Mouse (Mus musculus) liver, adult (tissue): ENCODE results near the gene Adam1a.

Source experiments
- GATA4 ChIP-seq: IDR thresholded peaks from 2 replicates; pipeline ENCODE4 v1.6.1; 2014; ENCODE audit warnings: mild to moderate bottlenecking, low read length; ENCODE audit not compliant: insufficient replicate concordance

Gene Adam1a

GRCm38 (mm10) chr5:121535116-121535515 lies 10.2 kb downstream of the Adam1a start:
- TF ChIP-seq GATA4 = no peak

GRCm38 (mm10) chr5:121534521-121534920 lies 10.8 kb downstream of the Adam1a start:
- TF ChIP-seq GATA4 = no peak

- no peak for TF ChIP-seq GATA4
Measured at GRCm38 (mm10) chr5:121526961-121527360, 18.3 kb downstream of the Adam1a start.

GRCm38 (mm10) chr5:121526526-121526925 lies 18.8 kb downstream of the Adam1a start:
- no peak for TF ChIP-seq GATA4

GRCm38 (mm10) chr5:121525774-121526450 lies 19.4 kb downstream of the Adam1a start:
- no peak for TF ChIP-seq GATA4

- TF ChIP-seq GATA4 = no peak
Measured at GRCm38 (mm10) chr5:121518983-121519382, 26.3 kb downstream of the Adam1a start.

GRCm38 (mm10) chr5:121510009-121510408 lies 35.3 kb downstream of the Adam1a start:
- no peak for TF ChIP-seq GATA4

GRCm38 (mm10) chr5:121506846-121507245 lies 38.4 kb downstream of the Adam1a start:
- no peak for TF ChIP-seq GATA4

- no peak for TF ChIP-seq GATA4
Measured at GRCm38 (mm10) chr5:121503231-121503630, 42.1 kb downstream of the Adam1a start, which contains the start of gene Adam1b. Gene Adam1b (minus strand): TSS chr5:121503435.

GRCm38 (mm10) chr5:121500719-121501118 lies 44.6 kb downstream of the Adam1a start:
- no peak for TF ChIP-seq GATA4

GRCm38 (mm10) chr5:121493305-121493704 lies 52.0 kb downstream of the Adam1a start:
- TF ChIP-seq GATA4 = no peak

- no peak for TF ChIP-seq GATA4
Measured at GRCm38 (mm10) chr5:121484801-121485200, 60.5 kb downstream of the Adam1a start.

GRCm38 (mm10) chr5:121477680-121478079 lies 67.6 kb downstream of the Adam1a start:
- no peak for TF ChIP-seq GATA4

GRCm38 (mm10) chr5:121476040-121476439 lies 69.2 kb downstream of the Adam1a start:
- no peak for TF ChIP-seq GATA4

- no peak for TF ChIP-seq GATA4
Measured at GRCm38 (mm10) chr5:121474610-121475009, 70.7 kb downstream of the Adam1a start.

- no peak for TF ChIP-seq GATA4
Measured at GRCm38 (mm10) chr5:121472411-121472810, 72.9 kb downstream of the Adam1a start.

GRCm38 (mm10) chr5:121469566-121469965 lies 75.7 kb downstream of the Adam1a start:
- no peak for TF ChIP-seq GATA4
